Mouse (Mus musculus) E14TG2a.4 (cell line): Measurements from ENCODE around the gene Gm49395.

Experiments
- CTCF ChIP-seq: conservative IDR thresholded peaks from 2 replicates; pipeline ENCODE4 v1.5.1; 2014; ENCODE audit warnings: low read length
- NANOG ChIP-seq: IDR thresholded peaks from 2 replicates; pipeline ENCODE4 v1.6.1; 2014; ENCODE audit warnings: borderline replicate concordance, low read length, mixed read lengths
- POU5F1 ChIP-seq: IDR thresholded peaks from 2 replicates; pipeline ENCODE4 v1.6.1; 2014; ENCODE audit warnings: low read length, borderline replicate concordance

GRCm38 (mm10) chr13:115072386-115072785, 29.3 kb downstream of the Gm49395 start:
- TF ChIP-seq CTCF: no peak
- TF ChIP-seq POU5F1: no peak
- no peak for TF ChIP-seq NANOG
